Mouse (Mus musculus) lung, postnatal 25 days (tissue): ENCODE measurements around the gene Zfand2a.

Experiments
- DNase-seq: peaks from one replicate; pipeline ENCODE4 v3.0.0; 2022; ENCODE audit warnings: low spot score

The Zfand2a gene

DNA sequence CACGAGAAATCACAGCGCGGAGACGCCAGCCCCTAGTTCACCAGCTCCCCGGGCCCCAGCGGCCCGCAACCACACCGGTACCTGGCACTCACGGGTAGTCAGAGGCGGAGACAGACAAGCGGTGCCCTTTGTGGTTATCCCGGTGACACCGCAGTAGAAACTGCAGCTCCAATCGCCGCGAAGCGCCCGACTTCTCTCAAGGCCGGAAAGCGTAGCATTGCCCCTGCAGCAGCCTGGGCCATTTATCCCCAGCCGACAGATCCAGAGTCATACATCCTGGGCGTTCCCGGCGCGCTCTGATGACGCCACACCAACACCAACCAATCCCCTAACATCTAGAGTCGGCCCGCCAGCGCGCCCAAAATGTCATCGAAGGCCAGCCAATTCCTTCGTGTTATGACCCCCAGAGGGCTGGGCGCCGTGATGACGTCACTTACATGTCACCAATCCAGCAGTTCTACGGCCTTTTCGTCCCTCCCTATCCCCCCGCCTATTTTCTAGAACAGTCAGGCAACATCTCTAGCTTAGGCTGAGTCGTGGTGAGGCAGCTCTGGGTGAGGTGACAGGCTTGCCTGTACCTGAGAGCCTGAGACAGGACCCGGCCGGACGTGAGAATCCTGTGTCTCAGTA is at the start of gene Zfand2a:
Gene Zfand2a, minus strand, starts transcription at position 365 of the 630 bp plus-strand sequence.
- DNase-seq, result peak; percentile 100

DNA sequence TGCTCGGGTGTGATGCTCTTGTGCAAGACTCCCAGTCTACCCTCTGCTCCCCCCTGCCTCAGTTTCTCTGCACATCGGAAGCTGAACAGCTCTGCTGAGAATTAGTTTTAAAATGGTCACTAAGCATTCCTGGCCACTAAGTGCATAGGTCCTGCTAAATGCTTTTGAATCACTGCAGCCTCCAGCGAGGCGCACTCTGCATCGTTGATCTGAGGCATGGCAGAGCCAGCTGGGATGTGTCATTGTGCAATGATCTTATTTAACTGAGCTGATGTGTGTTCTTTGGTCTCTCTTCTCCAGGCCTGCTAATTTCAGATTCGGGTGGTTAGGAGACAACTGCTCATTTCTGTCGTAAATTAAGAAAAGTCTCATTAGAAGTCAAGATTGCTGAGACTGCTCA is 44.5 kb upstream of the Zfand2a start:
- DNase-seq, result no peak

DNA sequence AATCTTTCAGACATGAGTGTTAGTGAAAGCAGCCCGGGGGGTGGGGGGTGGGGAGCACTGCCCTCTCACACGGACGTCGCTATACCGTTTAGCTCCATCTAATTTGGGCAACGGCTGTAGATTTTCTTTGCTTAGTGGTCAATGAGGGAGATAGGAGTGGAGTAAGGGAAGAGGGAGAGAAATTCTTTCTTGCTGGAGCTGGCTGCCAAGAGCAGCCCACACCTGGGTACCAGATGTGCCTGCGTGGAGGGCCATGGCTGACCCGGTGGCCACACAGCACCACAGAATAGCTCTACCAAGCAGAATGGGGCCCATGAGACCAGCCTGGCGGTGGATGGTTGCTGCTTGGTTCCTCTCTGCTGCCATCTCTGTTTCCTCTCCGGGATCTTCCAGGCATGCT is 37.6 kb upstream of the Zfand2a start:
- DNase-seq, result no peak

DNA sequence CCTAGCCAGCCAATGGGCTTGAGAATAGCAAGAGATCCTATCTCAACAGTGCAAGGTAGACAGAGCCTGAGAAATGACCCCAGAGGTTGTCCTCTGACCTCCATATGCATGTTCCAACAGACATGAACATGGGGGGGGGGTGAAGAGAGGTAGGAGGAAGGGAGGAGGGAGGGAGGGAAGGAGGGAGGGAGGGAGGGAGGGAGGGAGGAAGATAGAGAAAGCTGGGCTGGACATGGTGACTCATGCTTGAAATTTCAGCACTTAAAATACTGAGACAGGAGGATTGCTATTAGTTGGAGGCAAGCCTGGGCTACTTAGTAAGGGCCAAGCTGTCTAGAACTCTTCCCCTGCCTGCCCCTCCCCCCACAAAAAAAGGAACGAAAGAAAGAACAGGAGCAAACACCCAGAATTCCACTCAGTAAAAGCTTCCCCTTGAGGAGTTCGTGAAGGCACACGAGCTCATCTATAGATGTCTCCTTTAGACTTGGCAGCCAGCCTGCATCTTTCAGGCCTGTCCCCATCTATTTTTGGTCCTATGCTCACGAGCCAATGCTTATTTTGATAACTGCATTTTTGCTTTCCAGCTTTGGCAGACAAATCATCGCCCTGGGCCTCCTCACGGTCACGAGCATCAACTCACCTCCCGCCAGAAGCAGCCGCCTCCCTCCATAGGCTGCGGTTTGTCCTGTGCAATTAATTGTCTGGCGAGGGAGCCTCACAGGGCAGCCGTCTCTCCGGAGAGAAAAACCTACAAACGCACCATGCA is 35.9 kb upstream of the Zfand2a start:
- DNase-seq, result no peak

DNA sequence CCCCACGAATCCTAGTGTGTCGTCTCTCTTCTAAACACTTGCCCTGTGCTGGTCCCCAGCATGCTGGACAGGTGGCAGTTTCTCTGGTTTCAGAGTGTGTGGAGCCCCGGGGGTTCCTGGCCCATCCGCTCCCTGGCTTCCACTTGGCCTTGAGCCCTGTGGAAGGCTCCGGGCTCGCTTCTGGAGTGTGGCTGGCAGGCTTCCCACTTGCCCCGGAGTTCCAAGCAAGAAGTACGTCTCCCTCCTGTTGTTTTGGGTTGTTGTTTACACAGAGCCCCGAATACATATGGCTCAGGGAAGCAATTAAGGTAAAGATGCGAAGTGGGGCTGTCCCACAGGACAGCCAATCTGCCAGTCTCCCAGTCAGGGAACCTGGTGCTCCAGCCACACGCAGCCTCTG is 31.9 kb upstream of the Zfand2a start:
- DNase-seq, result no peak

DNA sequence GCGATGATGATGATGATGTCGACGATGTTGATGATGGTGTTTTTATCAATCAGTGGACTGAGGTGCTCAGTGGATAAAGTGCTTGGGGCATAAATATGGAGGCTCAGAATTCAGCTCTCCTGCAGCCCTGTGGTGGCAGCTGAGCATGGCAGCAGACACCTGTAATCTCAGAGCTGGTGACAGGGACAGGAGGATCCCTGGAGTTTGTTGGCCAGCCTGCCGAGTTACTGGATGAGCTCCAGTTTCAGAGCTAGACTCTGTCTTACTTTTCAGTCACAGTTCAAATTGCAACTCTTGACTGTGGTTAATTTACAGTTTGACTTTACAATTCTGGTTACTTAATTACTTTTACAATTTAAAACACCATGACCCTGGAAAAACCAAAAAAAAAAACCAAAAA is 27.9 kb upstream of the Zfand2a start:
- no peak for DNase-seq

DNA sequence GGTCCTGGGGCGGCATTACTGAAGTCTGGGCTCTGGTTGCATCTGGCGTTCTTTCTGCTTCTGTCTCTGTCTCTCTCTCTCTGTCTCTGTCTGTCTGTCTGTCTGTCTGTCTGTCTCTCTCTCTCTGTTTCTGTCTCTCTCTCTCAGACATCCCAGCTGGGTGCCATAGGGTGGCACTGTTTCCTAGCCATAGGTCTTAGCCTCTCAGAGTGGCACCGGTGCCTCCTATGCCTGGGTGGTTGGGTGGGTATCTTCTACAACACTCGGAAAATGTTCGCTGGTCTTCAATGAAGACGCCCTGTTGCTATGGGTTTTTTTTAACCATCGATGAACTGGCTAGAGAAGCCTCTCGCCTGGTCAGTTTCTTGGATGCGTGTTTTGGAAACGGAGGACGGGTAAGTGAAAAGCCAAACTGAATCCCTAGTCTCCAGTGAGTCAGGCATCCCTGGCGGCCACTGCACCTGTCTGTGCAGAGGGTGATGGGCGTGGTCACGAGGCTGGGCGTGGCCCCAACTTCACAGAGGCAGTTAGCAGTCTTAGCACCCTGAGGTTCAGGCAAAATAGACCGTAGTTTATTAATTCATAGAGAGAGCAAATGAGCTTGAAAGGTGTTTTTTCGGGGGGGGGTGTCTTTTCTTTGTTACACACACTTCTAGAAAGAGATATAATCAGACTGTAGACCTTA is 26.5 kb upstream of the Zfand2a start:
- DNase-seq, result peak; percentile 8

DNA sequence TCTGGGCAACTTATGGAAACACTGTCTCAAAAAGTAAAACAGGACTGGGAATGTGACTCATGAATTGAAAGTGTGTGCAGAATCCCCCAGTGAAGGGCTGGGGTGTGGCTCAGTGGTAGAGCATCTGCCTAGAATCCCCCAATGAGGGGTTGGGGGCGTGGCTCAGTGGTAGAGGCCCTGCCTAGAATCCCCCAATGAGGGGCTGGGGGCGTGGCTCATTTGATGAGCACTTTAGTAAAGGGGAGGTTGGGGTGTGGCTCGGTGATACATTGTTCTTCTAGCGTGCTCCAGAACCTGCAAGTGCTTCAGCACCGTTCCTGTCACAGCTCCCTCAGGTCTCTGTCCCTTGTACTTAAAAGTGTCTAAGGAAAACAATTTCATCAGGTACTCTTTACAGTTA is 21.9 kb upstream of the Zfand2a start:
- DNase-seq, result no peak

DNA sequence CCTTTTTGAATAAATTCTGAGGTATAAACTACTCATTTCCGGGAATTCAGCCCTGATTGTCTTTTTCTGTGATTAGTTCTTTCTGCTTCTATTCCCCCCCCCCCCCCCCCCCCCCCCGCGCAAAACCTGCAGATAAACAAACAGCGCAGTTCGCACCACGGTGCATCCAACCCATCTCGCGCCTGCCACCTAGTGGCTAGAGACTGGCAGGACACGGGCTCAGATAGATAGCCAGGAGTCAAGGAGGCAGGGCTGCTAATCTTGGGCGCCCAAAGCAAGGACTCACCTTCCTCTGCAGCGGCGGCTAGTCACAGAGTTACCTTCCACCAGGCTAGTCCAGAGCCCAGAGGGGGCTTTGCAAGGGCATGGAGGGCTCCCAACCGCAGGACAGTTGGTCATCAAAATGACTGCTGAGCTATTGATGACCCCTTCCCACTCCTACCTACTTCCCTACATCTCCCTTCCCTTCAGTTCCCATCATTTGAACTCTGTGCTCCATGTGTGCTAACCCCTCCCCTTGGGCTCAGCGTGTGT is 20.8 kb upstream of the Zfand2a start:
- DNase-seq, result peak; percentile 81

DNA sequence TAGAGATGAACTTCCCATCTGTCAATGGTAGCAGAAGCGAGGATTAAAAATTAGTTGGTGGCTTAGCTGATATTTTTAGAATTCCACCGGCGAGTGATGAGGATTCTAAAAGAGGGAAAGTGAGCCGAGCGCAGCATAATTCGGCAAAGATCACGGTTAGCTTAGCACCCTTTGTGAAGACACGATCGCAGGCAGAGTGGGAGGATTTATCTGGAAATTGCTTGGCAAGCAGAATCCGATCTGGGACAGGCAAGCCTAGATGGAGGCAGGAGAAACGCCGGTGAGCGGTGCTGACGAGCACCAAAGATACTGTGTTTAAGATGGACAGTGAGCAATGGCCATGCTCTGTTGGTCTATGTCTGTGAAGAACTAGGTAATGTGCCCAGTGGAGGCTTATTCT is 17.9 kb upstream of the Zfand2a start:
- DNase-seq, result no peak

DNA sequence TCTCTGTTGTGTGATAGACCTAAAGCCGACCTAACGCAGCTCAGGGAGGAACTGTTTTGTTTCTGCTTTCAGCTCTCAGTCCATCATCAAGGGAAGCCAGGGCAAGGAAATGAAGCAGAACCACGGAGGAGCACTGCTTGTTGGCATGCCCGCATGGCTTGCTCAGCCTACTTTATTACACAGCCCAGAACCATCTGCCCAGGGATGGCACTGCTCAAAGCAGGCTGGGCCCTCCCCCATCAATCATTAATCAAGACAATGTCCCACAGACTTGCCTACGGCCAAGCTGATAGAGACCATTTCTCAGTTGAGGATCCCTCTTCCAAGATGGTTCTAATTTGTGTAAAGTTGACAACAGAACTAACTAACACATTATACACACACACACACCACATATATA is 14.4 kb upstream of the Zfand2a start:
- DNase-seq, result no peak

DNA sequence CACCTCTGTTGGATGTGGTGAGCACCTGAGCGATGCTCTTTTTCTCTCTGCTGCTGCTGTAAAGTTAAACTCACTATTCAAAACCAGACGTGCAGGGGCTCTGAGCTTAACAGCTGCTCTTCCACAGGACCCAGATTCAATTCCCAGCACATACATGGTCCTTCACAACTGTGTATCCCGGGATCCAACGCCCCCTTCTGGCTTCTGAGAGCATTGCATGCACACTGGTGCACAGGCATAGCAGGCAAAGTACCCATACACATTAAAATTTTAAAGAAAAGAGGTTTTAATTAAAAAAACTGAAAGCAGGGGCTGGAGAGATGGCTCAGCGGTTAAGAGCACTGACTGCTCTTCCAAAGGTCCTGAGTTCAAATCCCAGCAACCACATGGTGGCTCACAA is 12.6 kb upstream of the Zfand2a start:
- no peak for DNase-seq

DNA sequence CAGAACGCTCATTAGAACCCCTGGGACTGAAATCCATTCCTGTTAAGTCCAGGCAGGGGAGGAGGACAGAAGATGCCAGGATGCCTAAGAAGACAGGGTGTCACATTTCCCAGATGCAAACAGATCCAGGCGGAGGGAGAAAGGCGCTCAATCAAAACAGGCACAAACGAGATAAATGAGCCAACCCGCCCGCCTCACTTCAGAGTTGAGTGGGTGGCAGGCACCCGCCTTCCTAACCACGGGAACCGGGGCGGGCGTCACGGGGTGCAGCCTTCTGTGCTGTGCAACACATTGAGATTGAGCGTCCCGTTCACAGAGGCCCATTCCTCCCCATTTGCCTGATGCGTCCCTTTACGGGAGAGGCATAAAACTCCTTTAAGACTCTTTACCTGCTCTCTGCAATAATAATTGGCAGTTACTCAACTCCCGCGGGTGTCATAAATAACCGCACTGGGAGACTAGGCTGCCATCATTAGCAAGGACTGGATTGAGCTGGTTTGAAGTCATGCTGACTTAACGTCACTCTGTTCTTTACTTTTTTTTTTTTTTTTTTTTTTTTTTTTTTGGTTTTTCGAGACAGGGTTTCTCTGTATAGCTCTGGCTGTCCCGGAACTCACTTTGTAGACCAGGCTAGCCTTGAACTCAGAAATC is 10.8 kb upstream of the Zfand2a start:
- no peak for DNase-seq

DNA sequence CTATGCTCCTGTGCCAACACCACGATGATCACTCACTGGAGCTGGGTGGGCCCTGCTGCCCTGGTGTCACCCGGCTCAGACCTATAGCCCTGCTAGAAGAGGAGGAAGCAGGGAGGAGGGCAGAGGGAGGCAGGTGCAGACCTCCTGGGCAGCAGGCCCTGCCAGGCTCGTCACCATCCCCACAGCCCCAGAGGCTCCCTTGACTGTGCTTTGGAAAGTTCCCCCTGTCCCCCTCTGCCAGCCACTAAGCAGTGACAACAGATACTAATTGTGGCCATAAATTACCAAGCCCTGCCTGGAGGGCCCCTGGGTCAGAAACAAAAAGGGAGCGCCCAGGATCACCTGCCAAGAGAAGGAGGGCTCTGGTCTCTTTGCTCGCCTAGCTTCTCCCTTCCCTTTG is 9.3 kb upstream of the Zfand2a start:
- DNase-seq, result no peak

DNA sequence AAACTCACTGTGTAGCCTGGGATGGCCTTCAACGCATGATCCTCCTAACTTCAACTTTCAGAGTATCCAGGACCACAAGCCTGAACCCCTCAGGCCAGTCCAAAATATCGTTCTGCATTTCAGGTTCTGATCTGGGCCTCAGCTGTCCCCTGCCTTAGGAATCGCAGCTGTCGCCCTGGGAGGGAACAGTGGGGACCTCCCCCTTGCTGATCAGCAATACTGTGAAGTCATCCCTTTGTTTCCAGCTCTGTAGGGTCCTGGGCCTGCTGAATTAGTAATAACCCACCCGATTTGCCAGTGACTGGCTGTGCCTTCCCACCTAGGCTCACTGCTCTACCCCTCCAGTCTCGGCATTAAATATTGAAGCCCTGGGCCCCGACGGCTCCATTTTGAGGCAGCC is 7.0 kb upstream of the Zfand2a start:
- no peak for DNase-seq

DNA sequence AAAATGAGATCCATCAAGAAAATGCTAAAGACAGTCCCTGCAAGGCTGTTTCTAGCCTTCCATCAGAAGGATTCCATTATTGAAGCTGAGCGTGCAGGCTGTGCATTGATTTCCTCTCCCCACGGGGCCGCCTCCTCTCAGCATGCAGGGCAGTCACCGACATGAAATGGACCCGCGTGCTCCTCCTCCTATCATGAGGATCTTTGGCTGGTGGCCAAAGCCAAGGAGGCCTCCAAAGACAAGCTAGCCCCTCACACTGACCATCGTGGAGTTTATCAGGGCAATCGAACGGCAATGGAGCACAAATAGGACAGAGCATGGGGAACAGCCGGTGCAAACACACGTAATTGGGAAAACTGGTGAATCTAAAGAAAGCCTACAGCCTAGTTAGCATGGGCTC is 5.8 kb upstream of the Zfand2a start:
- no peak for DNase-seq

DNA sequence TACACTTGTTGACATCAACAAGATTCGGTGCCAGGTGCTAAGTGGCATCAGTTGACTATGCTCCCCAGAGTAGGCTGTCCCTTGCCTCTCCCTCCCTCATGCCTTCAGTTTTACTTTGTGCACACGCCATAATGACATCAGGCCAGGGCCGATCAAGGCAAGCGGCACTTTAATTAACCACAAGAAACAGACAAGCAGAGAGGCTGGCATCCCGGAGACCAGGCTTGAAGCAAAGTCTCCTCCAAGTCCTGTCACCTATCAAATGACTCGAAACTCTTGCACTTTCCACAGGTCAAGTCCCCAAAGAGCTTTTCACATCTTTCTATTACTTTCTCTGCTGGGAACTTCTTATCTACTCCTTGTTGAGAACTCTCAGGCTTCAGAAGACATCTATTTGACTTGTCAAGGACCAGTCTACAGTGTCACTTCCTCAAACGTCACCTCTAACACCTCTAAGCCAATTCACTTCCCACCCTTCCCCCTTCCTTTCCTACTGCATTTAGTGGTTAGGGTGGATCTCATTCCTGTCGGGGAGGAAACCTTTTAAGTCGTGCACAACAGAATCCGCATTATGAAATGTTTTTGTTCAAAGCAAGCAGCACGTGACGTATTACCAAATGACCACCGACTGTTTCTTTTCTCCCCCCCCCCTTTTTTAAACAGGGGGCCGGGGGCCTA is 1.0 kb downstream of the Zfand2a start:
- peak; percentile 23 for DNase-seq

DNA sequence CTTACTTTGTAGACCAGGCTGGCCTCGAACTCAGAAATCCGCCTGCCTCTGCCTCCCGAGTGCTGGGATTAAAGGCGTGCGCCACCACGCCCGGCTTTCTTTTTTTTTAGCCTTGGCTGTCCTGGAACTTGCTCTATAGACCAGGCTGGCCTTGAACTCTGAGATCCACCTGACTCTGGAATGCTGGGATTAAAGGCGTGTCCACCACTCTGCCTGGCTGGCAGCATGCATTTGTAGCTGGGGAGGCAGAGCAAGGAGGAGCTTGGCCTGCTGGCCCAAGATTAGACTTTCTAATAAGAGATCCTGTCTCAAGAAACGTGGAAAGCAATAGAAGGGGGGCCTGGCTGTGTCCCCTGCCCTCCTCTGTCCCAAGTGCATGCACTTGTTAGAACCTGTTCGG is 3.9 kb downstream of the Zfand2a start:
- DNase-seq, result no peak

DNA sequence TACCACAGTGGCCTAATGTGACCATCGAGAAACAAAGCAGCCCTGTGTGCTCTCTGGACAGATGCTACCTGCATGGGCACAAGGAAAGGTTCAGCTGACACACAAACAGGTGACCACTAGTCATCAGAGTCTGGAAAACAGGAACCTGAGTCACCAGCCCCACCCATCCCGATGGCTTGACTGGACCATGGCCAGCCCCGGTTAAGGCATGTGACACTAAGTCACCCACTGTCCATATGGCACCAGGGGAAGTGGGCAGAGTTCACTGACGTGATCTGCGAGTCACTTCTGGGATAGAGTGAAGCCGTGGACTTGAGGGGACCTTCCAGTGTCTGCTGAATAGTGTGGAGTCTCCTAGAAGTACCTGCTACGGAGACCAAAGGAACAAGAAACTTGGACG is 5.3 kb downstream of the Zfand2a start:
- DNase-seq, result peak; percentile 24

DNA sequence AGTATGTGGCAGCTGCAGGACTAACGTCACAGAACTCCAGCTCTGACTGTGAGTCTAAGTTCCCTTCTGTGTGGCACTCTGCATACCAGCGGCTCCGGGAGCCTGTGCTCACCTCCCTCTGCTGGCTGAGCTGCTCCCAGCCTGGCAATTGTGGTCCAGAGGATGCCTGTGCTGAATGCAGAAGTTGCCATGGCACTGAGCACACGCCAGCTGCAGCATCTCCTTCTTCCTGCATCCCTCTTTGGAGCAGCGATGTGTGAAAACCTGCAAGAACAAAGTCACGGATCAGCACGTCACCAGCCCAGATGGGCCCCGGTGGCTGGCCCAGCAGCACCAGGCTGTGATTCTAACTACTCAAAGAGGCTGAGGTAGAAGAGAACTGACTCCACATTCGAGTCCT is 9.6 kb downstream of the Zfand2a start:
- no peak for DNase-seq

DNA sequence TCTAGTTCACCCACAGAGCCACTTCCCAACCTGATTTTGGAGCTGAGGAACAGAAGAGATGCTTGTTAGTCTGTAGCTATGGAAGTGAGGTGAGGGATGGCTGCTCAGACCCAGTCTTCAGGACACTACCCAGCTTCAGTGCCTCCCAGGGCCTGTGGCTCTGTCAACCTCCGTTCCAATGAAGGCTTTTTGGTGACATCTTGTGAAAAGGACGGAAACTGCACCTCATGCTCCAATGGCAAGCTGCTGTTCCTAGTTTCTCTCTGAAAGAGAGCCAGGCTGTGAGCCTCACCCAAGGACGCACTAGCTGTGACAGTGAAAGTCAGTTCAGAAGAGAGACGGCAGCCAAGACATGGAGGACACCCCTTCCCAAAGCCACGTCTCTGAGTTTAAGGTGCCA is 16.4 kb downstream of the Zfand2a start:
- peak; percentile 23 for DNase-seq

DNA sequence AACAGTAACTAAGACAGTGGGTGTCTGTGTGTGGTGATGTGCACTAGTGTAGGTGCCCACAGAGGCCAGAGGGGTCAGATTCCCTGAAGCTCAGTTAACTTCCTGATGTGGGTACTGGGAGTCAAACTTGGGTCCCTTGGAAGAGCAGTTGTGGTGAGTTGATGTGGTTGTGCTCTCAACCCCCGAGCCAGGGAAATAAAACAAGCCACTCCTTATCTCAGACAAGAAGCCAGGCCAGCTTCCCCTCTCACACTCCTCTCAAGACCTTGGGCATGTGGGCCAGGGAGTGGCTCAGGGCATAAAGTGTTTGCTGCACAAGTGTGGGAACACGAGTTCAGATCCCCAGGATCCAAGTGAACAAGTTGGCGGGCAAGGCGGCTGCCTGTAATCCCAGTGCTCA is 17.5 kb downstream of the Zfand2a start:
- no peak for DNase-seq
